Mouse (Mus musculus): ENCODE measurements around the gene Vps51. TPM values are rescaled to one million over a fixed set of nuclear protein-coding genes. Genes with fewer than 3 reads are reported as not detected.

Vps51 gene
- polyA plus RNA-seq, 2 experiments, result 51.9 to 81.6 TPM

- WGBS, result under 1% methylated on average over 58 of the region's 63 CpGs
- H3K4me1 ChIP-seq (ENCODE audit: control insufficient read depth, insufficient read depth, low read length), result peaks cover 18% of the 10 kb centered on the region
- peak within 1 kb of the TSS; percentile 73 for H3K27ac ChIP-seq (replicated peaks; ENCODE audit: low read depth, low read length)
- peak within 1 kb of the TSS; percentile 76 for H3K9ac ChIP-seq (ENCODE audit: low read depth, low read length, severe bottlenecking)
- no peaks in the 10 kb centered on the region for H3K9me3 ChIP-seq (ENCODE audit: control insufficient read depth, low read length)
- no peaks in the 10 kb centered on the region for H3K27me3 ChIP-seq (ENCODE audit: control insufficient read depth, insufficient read depth, low read length)
- ATAC-seq (ENCODE audit: low FRiP score, low read depth), result peak; percentile 88
- peak; percentile 97 for DNase-seq (ENCODE audit: low spot score)
- H3K4me3 ChIP-seq (replicated peaks; ENCODE audit: low read length), result peak within 1 kb of the TSS; percentile 89
- TF ChIP-seq POLR2A (IDR thresholded peaks at IDR 0.05; ENCODE audit: borderline replicate concordance, extremely low read depth, insufficient read depth, insufficient read length), result peak; percentile 82; the same call in 1 of the 2 replicates
- H3K36me3 ChIP-seq (ENCODE audit: control insufficient read depth, insufficient read depth, low read length), result peaks cover 47% of the 10 kb centered on the region
- peak within 1 kb of the TSS; percentile 80 for H3K4me2 ChIP-seq (replicated peaks; ENCODE audit: low read depth, low read length, severe bottlenecking)
Observed at GRCm38 (mm10) chr19:6057313-6058096, 19.5 kb downstream of the Vps51 start, which contains the start of the genes Mrpl49 and Fau. Gene Mrpl49, minus strand, starts transcription at chr19:6057785. Gene Fau, plus strand, starts transcription at chr19:6057844.

GRCm38 (mm10) chr19:6056696-6057095 lies 20.3 kb downstream of the Vps51 start:
- WGBS, result 64% methylated on average over 4 of the region's 4 CpGs
- ATAC-seq (ENCODE audit: low FRiP score, low read depth), result no peak
- peaks cover 55% of the 10 kb centered on the region for H3K36me3 ChIP-seq (ENCODE audit: control insufficient read depth, insufficient read depth, low read length)
- no peak overlapping the region for H3K27ac ChIP-seq (replicated peaks; ENCODE audit: low read depth, low read length)
- H3K9me3 ChIP-seq (ENCODE audit: control insufficient read depth, low read length), result no peaks in the 10 kb centered on the region
- no peak for TF ChIP-seq POLR2A (IDR thresholded peaks at IDR 0.05; ENCODE audit: borderline replicate concordance, extremely low read depth, insufficient read depth, insufficient read length)
- DNase-seq (ENCODE audit: low spot score), result no peak
- peaks cover 12% of the 10 kb centered on the region for H3K4me1 ChIP-seq (ENCODE audit: control insufficient read depth, insufficient read depth, low read length)
- peak overlapping the region; percentile 76 for H3K9ac ChIP-seq (ENCODE audit: low read depth, low read length, severe bottlenecking)
- H3K27me3 ChIP-seq (ENCODE audit: control insufficient read depth, insufficient read depth, low read length), result no peaks in the 10 kb centered on the region
- peak overlapping the region; percentile 89 for H3K4me3 ChIP-seq (replicated peaks; ENCODE audit: low read length)
- peak overlapping the region; percentile 80 for H3K4me2 ChIP-seq (replicated peaks; ENCODE audit: low read depth, low read length, severe bottlenecking)

- no peak for DNase-seq (ENCODE audit: low spot score)
- 80% methylated on average over 5 of the region's 5 CpGs for WGBS
- peaks cover 68% of the 10 kb centered on the region for H3K36me3 ChIP-seq (ENCODE audit: control insufficient read depth, insufficient read depth, low read length)
Observed at GRCm38 (mm10) chr19:6054296-6054695, 22.7 kb downstream of the Vps51 start.

GRCm38 (mm10) chr19:6052516-6052915 lies 24.5 kb downstream of the Vps51 start:
- DNase-seq (ENCODE audit: low spot score) (no peak), ATAC-seq (ENCODE audit: low FRiP score, low read depth) (no peak)
- no peak overlapping the region for H3K4me2 ChIP-seq (replicated peaks; ENCODE audit: low read depth, low read length, severe bottlenecking)
- H3K4me3 ChIP-seq (replicated peaks; ENCODE audit: low read length), result no peak overlapping the region
- no peak overlapping the region for H3K9ac ChIP-seq (ENCODE audit: low read depth, low read length, severe bottlenecking)
- WGBS, result 82% methylated on average over 7 of the region's 7 CpGs
- no peak for TF ChIP-seq POLR2A (IDR thresholded peaks at IDR 0.05; ENCODE audit: borderline replicate concordance, extremely low read depth, insufficient read depth, insufficient read length)
- peaks cover 77% of the 10 kb centered on the region for H3K36me3 ChIP-seq (ENCODE audit: control insufficient read depth, insufficient read depth, low read length)
- no peaks in the 10 kb centered on the region for H3K9me3 ChIP-seq (ENCODE audit: control insufficient read depth, low read length)
- H3K4me1 ChIP-seq (ENCODE audit: control insufficient read depth, insufficient read depth, low read length), result peaks cover 13% of the 10 kb centered on the region
- no peaks in the 10 kb centered on the region for H3K27me3 ChIP-seq (ENCODE audit: control insufficient read depth, insufficient read depth, low read length)
- H3K27ac ChIP-seq (replicated peaks; ENCODE audit: low read depth, low read length), result no peak overlapping the region

More at GRCm38 (mm10) chr19:6054296-6054695, 22.7 kb downstream of the Vps51 start:
- H3K9ac ChIP-seq (ENCODE audit: low read depth, low read length, severe bottlenecking), result no peak overlapping the region
- H3K4me3 ChIP-seq (replicated peaks; ENCODE audit: low read length), result no peak overlapping the region
- H3K4me2 ChIP-seq (replicated peaks; ENCODE audit: low read depth, low read length, severe bottlenecking), result no peak overlapping the region
- peaks cover 9% of the 10 kb centered on the region for H3K4me1 ChIP-seq (ENCODE audit: control insufficient read depth, insufficient read depth, low read length)
- no peaks in the 10 kb centered on the region for H3K27me3 ChIP-seq (ENCODE audit: control insufficient read depth, insufficient read depth, low read length)
- no peak for TF ChIP-seq POLR2A (IDR thresholded peaks at IDR 0.05; ENCODE audit: borderline replicate concordance, extremely low read depth, insufficient read depth, insufficient read length)
- no peak overlapping the region for H3K27ac ChIP-seq (replicated peaks; ENCODE audit: low read depth, low read length)
- ATAC-seq (ENCODE audit: low FRiP score, low read depth), result no peak
- H3K9me3 ChIP-seq (ENCODE audit: control insufficient read depth, low read length), result no peaks in the 10 kb centered on the region

GRCm38 (mm10) chr19:6048681-6049410 lies 28.2 kb downstream of the Vps51 start:
- no peak overlapping the region for H3K4me2 ChIP-seq (replicated peaks; ENCODE audit: low read depth, low read length, severe bottlenecking)

More at GRCm38 (mm10) chr19:6048681-6049410, 28.2 kb downstream of the Vps51 start:
- H3K9me3 ChIP-seq (ENCODE audit: control insufficient read depth, low read length), result no peaks in the 10 kb centered on the region
- no peaks in the 10 kb centered on the region for H3K27me3 ChIP-seq (ENCODE audit: control insufficient read depth, insufficient read depth, low read length)
- DNase-seq (ENCODE audit: low spot score) (no peak), ATAC-seq (ENCODE audit: low FRiP score, low read depth) (no peak)
- peak overlapping the region; percentile 93; the same call in 1 of the 2 replicates for H3K4me3 ChIP-seq (replicated peaks; ENCODE audit: low read length)
- no peak for TF ChIP-seq POLR2A (IDR thresholded peaks at IDR 0.05; ENCODE audit: borderline replicate concordance, extremely low read depth, insufficient read depth, insufficient read length)
- peaks cover 60% of the 10 kb centered on the region for H3K36me3 ChIP-seq (ENCODE audit: control insufficient read depth, insufficient read depth, low read length)
- no peak overlapping the region for H3K27ac ChIP-seq (replicated peaks; ENCODE audit: low read depth, low read length)
- WGBS, result 89% methylated on average over 11 of the region's 11 CpGs
- no peak overlapping the region for H3K9ac ChIP-seq (ENCODE audit: low read depth, low read length, severe bottlenecking)
- H3K4me1 ChIP-seq (ENCODE audit: control insufficient read depth, insufficient read depth, low read length), result peaks cover 14% of the 10 kb centered on the region
